Mouse (Mus musculus): ENCODE results near the gene Gfer. TPM values are rescaled to one million over a fixed set of nuclear protein-coding genes. Genes with fewer than 3 reads are reported as not detected.
"Not testable (repeated sequence)": the region's sequence is repeated elsewhere in the genome, so short reads cannot be mapped to it uniquely, and the experiment has no call there.

Gene Gfer
- polyA plus RNA-seq, 1 experiment = 29.8 TPM

DNA sequence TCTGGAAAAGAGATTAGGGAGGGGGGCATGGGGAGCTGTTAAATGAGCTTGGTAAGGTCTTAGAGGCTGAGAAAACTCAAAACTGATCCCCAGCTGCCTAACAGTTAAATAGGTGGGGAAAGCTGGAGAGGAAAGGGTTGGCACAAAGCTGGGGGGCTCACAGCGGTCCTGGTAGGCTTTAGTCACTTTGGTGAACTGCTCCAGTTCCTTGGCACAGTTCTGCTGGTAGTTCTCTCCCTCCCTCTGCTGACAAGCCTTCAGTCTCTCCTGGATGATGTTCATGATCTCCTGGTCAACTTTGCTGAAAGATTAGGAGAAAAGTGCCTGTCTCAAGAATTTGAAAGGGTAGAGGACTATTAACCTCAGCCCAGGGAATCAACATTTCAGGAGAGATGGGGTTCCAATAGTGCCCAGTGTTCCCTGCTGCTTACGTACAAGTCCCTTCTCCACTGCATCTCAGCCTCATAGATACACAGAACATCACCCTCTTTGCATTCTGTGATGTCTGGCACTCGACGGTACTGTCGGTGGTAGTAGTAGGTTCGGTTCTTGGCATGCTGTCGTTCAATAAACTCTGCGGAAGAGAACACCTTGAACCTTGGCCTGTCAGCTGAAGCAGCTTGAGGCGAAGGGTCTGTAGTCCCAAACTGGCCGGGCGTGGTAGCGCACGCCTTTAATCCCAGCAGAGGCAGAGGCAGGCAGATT, 26.4 kb upstream of the Gfer start:
- H3K27ac ChIP-seq (ENCODE audit: insufficient read depth, low read depth, low read length) = no peak overlapping the region

DNA sequence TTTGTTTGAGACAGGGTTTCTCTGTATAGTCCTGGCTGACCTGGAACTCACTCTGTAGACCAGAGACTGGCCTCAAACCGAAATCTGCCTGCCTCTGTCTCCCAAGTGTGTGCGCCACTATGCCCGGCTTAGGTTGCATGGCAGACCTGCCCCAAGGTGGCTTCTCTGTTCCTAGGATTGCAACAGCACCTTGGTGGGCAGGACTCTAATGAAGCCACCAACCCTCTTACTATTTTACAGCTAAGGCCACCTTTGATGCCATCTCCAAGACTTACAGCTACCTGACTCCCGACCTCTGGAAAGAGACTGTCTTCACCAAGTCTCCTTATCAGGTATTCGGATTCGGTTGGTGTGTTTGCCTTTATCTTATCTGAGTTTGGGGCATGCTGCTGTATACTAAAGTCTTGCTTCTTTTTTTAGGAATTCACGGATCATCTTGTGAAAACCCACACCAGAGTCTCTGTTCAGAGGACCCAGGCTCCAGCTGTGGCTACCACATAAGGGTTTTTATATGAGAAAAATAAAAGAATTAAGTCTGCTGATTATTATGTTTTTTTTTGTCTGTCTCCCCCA, 25.5 kb upstream of the Gfer start:
- WGBS = 53% methylated on average over 7 of the region's 7 CpGs
- not testable (repeated sequence) for DNase-seq; H3K27me3 ChIP-seq (replicated peaks; ENCODE audit: control insufficient read depth, insufficient read depth, low read length); H3K27ac ChIP-seq (ENCODE audit: insufficient read depth, low read depth, low read length); H3K4me3 ChIP-seq (ENCODE audit: insufficient read depth, low read depth, low read length); H3K36me3 ChIP-seq (ENCODE audit: control insufficient read depth, insufficient read depth, low read length); H3K4me1 ChIP-seq (ENCODE audit: control insufficient read depth, insufficient read depth, low read length)

More for the DNA sequence above, 26.4 kb upstream of the Gfer start:
- no peak overlapping the region; the same call in 1 of the 2 replicates for H3K4me3 ChIP-seq (ENCODE audit: insufficient read depth, low read depth, low read length)
- no peak for DNase-seq
- no peak for TF ChIP-seq POLR2A (IDR thresholded peaks at IDR 0.05; ENCODE audit: low read depth, low read length)
- no peak for TF ChIP-seq CTCF (conservative IDR thresholded peaks at IDR 0.05; ENCODE audit: insufficient read depth, insufficient read length, low read depth, low read length)
- peaks cover 2% of the 10 kb centered on the region; the same call in 1 of the 2 replicates for H3K4me1 ChIP-seq (ENCODE audit: control insufficient read depth, insufficient read depth, low read length)
- WGBS = 31% methylated on average over 13 of the region's 13 CpGs
- no peaks in the 10 kb centered on the region; the same call in 1 of the 2 replicates for H3K36me3 ChIP-seq (ENCODE audit: control insufficient read depth, insufficient read depth, low read length)
- no peaks in the 10 kb centered on the region for H3K27me3 ChIP-seq (replicated peaks; ENCODE audit: control insufficient read depth, insufficient read depth, low read length)

DNA sequence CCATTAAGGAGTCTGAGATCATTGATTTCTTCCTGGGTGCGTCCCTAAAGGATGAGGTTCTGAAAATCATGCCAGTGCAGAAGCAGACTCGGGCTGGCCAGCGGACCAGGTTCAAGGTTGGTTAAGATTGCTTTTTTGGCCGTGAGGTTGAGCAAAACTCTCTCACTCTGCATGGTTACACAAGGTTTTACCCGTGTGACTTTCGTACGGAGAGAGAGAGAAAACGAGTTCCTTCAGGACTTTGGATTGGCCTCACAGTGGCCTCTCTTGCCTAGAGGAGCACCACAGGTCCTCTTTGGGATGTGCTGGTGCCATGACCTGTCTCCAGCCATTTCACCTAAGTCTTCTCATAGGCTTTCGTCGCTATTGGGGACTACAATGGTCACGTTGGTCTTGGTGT, 24.7 kb upstream of the Gfer start:
- peak overlapping the region; percentile 47 for H3K4me3 ChIP-seq (ENCODE audit: insufficient read depth, low read depth, low read length)
- not testable (repeated sequence) for H3K27me3 ChIP-seq (replicated peaks; ENCODE audit: control insufficient read depth, insufficient read depth, low read length); DNase-seq; H3K27ac ChIP-seq (ENCODE audit: insufficient read depth, low read depth, low read length); H3K36me3 ChIP-seq (ENCODE audit: control insufficient read depth, insufficient read depth, low read length); H3K4me1 ChIP-seq (ENCODE audit: control insufficient read depth, insufficient read depth, low read length)
- 2% methylated on average over 11 of the region's 11 CpGs for WGBS

DNA sequence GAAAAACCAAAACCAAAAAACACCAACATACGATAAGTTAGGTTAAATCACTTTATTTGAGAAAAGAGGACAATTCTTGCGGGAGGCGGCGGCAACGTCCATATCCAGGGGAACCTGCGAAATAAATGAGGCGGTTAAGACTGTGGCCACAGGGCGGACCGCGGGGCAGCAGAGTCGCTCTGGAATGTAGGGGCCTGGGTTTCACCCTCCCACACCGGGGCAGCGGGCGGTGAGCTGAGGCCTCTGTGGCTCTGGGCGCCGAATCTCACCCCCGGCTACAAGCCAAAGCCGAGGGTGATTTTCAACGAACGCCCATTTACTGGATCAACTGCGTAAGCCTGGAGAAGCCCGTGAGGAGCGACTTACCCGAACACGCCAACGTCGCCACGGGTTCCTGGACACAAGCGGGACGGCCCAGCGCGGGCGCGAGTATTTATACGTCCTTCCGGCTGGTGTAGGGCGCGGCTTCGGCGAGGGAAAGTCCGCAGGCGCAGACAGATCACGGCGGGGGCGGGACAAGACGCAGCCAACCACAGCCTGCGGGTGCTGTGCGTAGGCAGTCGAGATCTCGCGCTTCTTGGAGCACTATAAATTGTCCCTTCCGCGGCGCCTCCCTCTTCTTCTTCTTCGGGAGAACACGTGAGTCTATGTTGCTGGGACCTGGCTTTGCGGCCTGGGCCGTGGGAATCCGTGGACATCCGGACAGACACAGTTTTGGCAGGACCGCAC, 23.7 kb upstream of the Gfer start:
- no peaks in the 10 kb centered on the region; the same call in 1 of the 2 replicates for H3K36me3 ChIP-seq (ENCODE audit: control insufficient read depth, insufficient read depth, low read length)
- DNase-seq = peak; percentile 99
- H3K4me1 ChIP-seq (ENCODE audit: control insufficient read depth, insufficient read depth, low read length) = peaks cover 8% of the 10 kb centered on the region; the same call in 1 of the 2 replicates
- peak overlapping the region; percentile 62 for H3K27ac ChIP-seq (ENCODE audit: insufficient read depth, low read depth, low read length)
- H3K27me3 ChIP-seq (replicated peaks; ENCODE audit: control insufficient read depth, insufficient read depth, low read length) = no peaks in the 10 kb centered on the region
- H3K4me3 ChIP-seq (ENCODE audit: insufficient read depth, low read depth, low read length) = peak overlapping the region; percentile 86
- under 1% methylated on average over 61 of the region's 61 CpGs for WGBS
- TF ChIP-seq CTCF (conservative IDR thresholded peaks at IDR 0.05; ENCODE audit: insufficient read depth, insufficient read length, low read depth, low read length) (no peak), POLR2A (IDR thresholded peaks at IDR 0.05; ENCODE audit: low read depth, low read length) (peak; percentile 82)

DNA sequence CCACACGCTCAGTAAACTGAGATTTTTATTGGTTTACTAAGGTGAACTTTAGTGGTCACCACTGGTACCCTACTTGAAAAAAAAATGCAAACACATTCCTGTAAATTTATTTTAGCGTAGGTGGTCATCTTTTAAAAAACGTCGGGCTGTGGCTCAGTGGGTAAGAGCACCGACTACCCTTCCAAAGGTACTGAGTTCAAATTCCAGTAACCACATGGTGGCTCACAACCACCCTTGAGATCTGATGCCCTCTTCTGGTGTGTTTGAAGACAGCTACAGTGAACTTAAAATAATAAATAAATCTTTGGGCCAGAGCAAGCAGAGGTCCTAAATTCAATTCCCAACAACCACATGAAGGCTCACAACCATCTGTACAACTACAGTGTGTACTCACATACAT, 23.0 kb upstream of the Gfer start:
- H3K4me1 ChIP-seq (ENCODE audit: control insufficient read depth, insufficient read depth, low read length); H3K27ac ChIP-seq (ENCODE audit: insufficient read depth, low read depth, low read length); H3K27me3 ChIP-seq (replicated peaks; ENCODE audit: control insufficient read depth, insufficient read depth, low read length); H3K36me3 ChIP-seq (ENCODE audit: control insufficient read depth, insufficient read depth, low read length); DNase-seq: not testable (repeated sequence)
- peak overlapping the region; percentile 86 for H3K4me3 ChIP-seq (ENCODE audit: insufficient read depth, low read depth, low read length)
- 61% methylated on average over 5 of the region's 5 CpGs for WGBS

DNA sequence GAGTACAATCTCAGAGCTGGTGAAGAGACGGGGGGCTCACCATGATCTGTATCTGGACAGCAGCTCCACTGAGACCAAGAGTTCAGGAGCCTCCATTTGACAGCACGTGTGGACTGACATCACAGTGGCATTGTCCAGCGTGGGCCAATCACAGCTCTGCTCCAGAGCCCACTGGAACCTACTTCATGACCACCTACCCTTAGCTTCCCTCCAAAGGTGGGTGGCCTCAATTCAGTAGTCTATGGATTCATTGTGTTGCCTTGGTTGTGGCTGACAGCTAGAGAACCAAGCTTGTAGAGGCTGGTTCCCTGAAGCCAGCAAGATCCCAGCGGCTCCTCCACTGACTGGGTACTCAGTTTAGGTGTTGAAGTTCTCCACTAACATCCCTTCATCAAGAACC, 22.0 kb upstream of the Gfer start, which contains the start of the genes Rnf151 and Rps2:
Rnf151 (minus strand) TSS at position 121 of the 400 bp plus-strand sequence.
Rps2 (plus strand) TSS at position 174 of the 400 bp plus-strand sequence.
- Histone ChIP-seq H3K4me1 (ENCODE audit: control insufficient read depth, insufficient read depth, low read length) (peaks cover 6% of the 10 kb centered on the region; the same call in 1 of the 2 replicates), H3K36me3 (ENCODE audit: control insufficient read depth, insufficient read depth, low read length) (no peaks in the 10 kb centered on the region; the same call in 1 of the 2 replicates), H3K27me3 (replicated peaks; ENCODE audit: control insufficient read depth, insufficient read depth, low read length) (no peaks in the 10 kb centered on the region), H3K27ac (ENCODE audit: insufficient read depth, low read depth, low read length) (no peak within 1 kb of the TSS), H3K4me3 (ENCODE audit: insufficient read depth, low read depth, low read length) (no peak within 1 kb of the TSS)
- 86% methylated on average over 4 of the region's 4 CpGs for WGBS
- DNase-seq = no peak
- TF ChIP-seq CTCF (conservative IDR thresholded peaks at IDR 0.05; ENCODE audit: insufficient read depth, insufficient read length, low read depth, low read length) (no peak), POLR2A (IDR thresholded peaks at IDR 0.05; ENCODE audit: low read depth, low read length) (no peak)

DNA sequence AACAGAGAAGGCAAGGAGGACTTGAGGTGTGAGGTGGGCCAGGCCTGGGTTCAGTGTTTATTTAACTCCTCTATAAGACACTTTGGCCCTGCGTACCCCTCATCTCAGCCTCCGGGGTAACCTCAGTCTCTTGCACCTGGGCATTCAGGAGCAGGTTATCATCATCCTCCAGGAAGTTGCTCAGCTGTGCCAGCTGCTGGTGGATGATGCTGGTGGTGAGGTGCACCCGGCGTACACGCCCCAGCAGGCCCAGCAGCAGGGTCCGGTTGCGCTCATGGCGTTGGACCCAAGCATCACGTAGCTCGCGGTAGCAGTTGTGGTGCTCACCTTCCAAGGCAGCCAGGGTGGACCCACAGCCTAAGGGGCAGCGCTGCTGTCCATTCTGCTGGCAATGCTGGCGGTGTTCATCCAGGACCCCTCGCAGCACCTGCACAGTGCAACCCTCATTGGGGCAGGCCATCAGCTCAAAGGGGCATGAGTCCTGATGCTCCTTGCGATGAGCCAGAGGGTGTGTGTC, 20.3 kb upstream of the Gfer start:
- TF ChIP-seq POLR2A (IDR thresholded peaks at IDR 0.05; ENCODE audit: low read depth, low read length) (no peak), CTCF (conservative IDR thresholded peaks at IDR 0.05; ENCODE audit: insufficient read depth, insufficient read length, low read depth, low read length) (no peak)
- H3K27me3 ChIP-seq (replicated peaks; ENCODE audit: control insufficient read depth, insufficient read depth, low read length) = no peaks in the 10 kb centered on the region

More for the DNA sequence above, 20.3 kb upstream of the Gfer start:
- WGBS = 92% methylated on average over 15 of the region's 15 CpGs
- Histone ChIP-seq H3K27ac (ENCODE audit: insufficient read depth, low read depth, low read length) (no peak overlapping the region), H3K4me3 (ENCODE audit: insufficient read depth, low read depth, low read length) (no peak overlapping the region), H3K36me3 (ENCODE audit: control insufficient read depth, insufficient read depth, low read length) (no peaks in the 10 kb centered on the region), H3K4me1 (ENCODE audit: control insufficient read depth, insufficient read depth, low read length) (peaks cover 6% of the 10 kb centered on the region; the same call in 1 of the 2 replicates)
- no peak for DNase-seq
